Mouse (Mus musculus) thymus, postnatal 36 days (tissue): ENCODE results near the gene Agpat1.
A peak's percentile ranks its signal among the peaks of the same experiment; 100 is the strongest.

Source experiments
- DNase-seq, 2 experiments: peaks; one replicate each; pipeline ENCODE4 v3.0.0; 2022; ENCODE audit warnings: mixed read lengths in 2 of 2

Agpat1 gene

GRCm38 (mm10) chr17:34604061-34604508, at the start of gene Agpat1:
Gene Agpat1, plus strand, starts transcription at chr17:34604262.
- peak; percentile 96 to 99 for DNase-seq

- peak; percentile 63 to 75 for DNase-seq
These were observed 48.6 kb upstream of the Agpat1 start for GRCm38 (mm10) chr17:34555483-34555882.

GRCm38 (mm10) chr17:34556406-34556805, 47.7 kb upstream of the Agpat1 start:
- DNase-seq, result no peak

- DNase-seq, result no peak
These were observed 46.7 kb upstream of the Agpat1 start for GRCm38 (mm10) chr17:34557411-34557810.

DNA sequence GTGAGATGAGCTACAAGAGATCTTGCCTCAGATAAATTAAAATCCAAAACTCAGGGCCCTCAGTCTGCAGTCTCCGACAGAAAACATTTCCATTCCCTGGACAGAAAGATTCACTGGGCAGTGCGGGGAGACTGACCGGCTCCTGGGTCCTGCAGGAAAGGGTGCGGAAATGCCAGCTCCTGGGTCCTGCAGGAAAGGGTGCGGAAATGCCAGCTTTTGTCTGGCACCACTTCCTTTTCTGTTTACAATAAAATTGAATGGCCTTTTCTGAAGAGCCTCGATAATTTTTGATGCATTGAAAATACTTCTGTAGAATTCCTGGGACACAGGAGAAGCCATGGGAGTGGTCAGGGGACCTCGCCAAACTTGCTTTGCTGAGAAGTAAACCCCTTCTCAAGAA, 44.9 kb upstream of the Agpat1 start:
- DNase-seq, result no peak

DNA sequence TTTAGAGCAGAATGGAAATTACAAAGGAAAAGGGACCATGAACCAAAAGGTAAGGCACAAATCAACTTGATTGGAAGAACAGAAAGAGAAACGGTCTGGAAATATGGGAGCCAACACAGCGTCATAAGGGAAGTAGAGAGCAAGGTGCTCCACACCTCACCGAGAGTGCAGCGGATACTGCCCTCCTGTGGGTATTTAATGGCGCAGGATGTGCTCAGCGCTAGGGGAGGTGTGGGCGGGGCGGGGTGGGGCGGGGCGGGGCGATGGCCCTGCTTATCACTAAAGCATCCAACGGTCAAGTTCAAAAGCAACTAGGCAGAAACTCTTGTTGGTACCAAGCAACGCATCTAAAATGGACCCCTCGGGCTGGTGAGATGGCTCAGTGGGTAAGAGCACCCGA, 44.2 kb upstream of the Agpat1 start:
- no peak for DNase-seq

- no peak for DNase-seq
These were observed 43.6 kb upstream of the Agpat1 start for GRCm38 (mm10) chr17:34560438-34560837.

- DNase-seq, result no peak
These were observed 42.9 kb upstream of the Agpat1 start for GRCm38 (mm10) chr17:34561200-34561599.

DNA sequence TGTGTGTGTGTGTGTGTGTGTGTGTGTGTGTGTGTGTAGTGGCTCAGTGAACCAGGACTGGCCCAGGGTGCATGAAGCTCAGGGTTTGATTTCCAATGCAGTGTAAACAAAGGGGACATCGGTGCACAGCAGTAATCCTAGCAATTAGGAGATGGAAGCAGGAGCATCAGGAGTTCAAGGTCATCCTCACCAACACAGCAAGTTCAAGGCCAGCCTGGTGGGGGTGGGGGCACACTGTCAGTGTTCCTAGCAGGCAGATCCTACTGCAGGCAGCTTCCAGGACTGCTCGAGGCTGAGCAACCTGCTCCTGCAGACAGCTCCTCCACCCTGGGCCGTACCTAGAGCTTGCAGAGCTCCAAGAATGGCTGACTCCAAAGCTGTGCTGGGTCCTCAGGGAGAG, 41.5 kb upstream of the Agpat1 start:
- DNase-seq, result no peak

- no peak for DNase-seq
These were observed 40.7 kb upstream of the Agpat1 start for GRCm38 (mm10) chr17:34563354-34563753.

DNA sequence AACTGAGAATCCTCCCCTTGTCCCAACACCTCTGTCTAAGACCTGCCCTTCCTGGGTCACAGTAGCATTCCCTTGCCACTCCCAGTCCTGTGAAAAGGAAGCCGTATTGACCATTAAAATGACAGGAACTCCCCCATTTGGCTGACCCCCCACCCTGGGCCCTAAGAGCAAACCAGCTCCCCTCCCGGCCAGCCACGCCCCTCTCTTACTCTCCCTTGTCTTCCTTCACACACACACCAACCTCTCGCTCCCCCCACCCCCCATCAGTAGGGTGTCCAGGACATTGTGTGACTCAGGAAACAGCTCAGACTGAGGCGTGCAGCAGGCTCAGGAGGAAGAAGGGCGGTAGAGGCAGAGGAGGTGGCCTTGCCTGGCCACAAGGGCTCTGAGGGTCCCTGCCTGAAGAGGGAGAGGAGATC, 40.0 kb upstream of the Agpat1 start, which contains the start of gene Notch4:
Notch4 (plus strand) TSS at position 266 of the 419 bp plus-strand sequence.
- DNase-seq, result no peak

DNA sequence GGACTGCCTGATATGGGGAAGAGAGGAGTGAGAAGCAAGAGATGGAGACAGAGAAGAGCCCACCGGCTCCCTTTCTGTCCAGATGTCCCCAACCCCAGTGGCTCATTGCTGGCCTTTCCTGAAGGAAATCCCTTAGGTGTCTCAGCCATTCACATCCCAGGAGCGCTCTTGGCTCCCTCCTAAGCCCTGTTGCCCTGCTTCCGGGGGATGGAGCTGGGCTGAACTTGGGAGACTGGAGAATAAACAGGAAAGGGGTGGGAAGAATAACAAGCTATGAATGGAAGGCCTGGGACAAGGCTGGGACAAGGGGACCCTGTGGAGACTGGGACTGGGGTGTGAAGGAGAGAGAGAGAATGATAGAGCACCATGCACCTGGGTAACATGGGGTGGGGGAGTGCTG, 39.3 kb upstream of the Agpat1 start:
- no peak for DNase-seq

DNA sequence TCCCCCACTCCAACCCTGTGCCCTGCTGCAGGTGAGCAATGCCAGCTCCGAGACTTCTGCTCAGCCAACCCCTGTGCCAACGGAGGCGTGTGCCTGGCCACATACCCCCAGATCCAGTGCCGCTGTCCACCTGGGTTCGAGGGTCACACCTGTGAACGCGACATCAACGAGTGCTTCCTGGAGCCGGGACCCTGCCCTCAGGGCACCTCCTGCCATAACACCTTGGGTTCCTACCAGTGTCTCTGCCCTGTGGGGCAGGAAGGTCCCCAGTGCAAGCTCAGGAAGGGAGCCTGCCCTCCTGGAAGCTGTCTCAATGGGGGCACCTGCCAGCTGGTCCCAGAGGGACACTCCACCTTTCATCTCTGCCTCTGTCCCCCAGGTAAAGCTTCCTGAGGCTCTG, 36.8 kb upstream of the Agpat1 start:
- no peak for DNase-seq

DNA sequence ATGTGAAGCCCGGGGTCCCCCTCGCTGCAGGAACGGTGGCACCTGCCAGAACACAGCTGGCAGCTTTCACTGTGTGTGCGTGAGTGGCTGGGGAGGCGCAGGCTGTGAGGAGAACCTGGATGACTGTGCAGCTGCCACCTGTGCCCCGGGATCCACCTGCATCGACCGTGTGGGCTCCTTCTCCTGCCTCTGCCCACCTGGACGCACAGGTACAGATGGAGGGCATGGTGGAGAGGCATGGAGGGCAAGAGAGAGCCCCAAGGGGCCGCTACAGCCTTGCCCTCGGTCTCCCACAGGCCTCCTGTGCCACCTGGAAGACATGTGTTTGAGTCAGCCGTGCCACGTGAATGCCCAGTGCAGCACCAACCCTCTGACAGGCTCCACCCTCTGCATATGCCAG, 35.6 kb upstream of the Agpat1 start:
- no peak for DNase-seq

GRCm38 (mm10) chr17:34569919-34570318, 34.1 kb upstream of the Agpat1 start:
- no peak for DNase-seq

GRCm38 (mm10) chr17:34571875-34572274, 32.2 kb upstream of the Agpat1 start:
- DNase-seq, result peak; percentile 40 to 43

GRCm38 (mm10) chr17:34572361-34572760, 31.7 kb upstream of the Agpat1 start:
- DNase-seq, result peak in 1 of 2 experiments; percentile 39

- DNase-seq, result no peak
These were observed 27.5 kb upstream of the Agpat1 start for GRCm38 (mm10) chr17:34576577-34576976.

DNA sequence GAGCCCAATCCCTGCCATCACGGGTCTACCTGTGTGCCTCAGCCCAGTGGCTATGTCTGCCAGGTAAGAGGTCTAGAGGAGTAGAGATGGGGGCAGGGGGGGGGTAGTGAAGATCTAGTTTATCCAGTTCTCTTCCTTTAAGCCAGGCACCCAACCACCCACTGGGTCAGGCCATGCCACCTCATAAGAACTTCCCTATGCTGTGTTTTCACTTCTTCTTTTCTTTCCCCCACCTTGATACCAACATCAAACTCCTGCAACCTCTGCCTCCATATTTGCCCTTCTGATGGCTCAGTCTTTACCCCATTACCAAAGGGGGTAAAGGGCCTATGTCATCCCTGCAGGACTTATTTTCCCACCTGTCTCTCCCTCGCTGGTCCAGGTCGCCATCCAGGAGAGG, 26.0 kb upstream of the Agpat1 start:
- DNase-seq, result no peak

DNA sequence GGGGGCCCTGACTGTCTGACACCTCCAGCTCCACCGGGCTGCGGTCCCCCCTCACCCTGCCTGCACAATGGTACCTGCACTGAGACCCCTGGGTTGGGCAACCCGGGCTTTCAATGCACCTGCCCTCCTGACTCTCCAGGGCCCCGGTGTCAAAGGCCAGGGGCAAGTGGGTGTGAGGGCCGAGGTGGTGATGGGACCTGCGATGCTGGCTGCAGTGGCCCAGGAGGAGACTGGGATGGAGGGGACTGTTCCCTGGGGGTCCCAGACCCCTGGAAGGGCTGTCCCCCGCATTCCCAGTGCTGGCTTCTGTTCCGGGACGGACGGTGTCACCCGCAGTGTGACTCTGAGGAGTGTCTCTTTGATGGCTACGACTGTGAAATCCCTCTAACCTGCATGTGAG, 21.5 kb upstream of the Agpat1 start:
- no peak for DNase-seq

DNA sequence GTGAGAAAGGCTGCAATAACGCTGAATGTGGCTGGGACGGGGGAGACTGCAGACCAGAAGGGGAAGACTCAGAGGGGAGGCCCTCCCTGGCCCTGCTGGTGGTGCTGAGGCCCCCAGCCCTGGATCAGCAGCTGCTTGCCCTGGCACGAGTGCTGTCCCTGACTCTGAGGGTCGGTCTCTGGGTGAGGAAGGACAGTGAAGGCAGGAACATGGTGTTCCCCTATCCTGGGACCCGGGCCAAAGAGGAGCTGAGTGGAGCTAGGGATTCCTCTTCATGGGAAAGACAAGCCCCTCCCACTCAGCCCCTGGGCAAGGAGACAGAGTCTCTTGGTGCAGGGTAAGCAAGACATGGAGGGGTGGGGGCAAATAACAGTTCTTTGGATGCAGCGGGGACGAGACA, 20.7 kb upstream of the Agpat1 start:
- no peak for DNase-seq

DNA sequence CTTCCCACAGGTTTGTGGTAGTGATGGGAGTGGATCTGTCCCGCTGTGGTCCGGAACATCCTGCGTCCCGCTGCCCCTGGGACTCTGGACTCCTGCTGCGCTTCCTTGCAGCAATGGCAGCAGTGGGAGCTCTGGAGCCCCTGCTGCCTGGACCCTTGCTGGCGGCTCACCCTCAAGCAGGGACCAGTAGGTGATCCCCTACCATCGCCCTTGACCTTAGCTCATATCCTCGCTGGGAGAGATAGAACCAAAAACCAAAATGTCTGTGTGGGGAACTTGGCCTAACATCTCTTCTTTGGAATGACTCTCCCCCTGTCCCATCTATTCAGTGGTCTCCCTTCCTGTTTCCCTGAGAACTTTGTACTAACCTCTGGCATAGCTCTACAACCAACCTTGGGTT, 20.2 kb upstream of the Agpat1 start:
- DNase-seq, result no peak

GRCm38 (mm10) chr17:34585121-34585520, 18.9 kb upstream of the Agpat1 start:
- no peak for DNase-seq

GRCm38 (mm10) chr17:34585877-34586771, 17.9 kb upstream of the Agpat1 start:
- no peak for DNase-seq
